Mouse (Mus musculus) C2C12 (cell line): ENCODE results near the gene Sp4.

Source experiments
- CEBPB ChIP-seq: IDR thresholded peaks from one replicate; pipeline ENCODE4 v1.6.1; 2011; ENCODE audit warnings: low read depth, mild to moderate bottlenecking, control low read depth, moderate library complexity
- CTCF ChIP-seq: IDR thresholded peaks from one replicate; pipeline ENCODE4 v1.5.1; 2011; ENCODE audit not compliant: control insufficient read depth, insufficient read depth, insufficient read length
- FOSL1 ChIP-seq: IDR thresholded peaks from one replicate; pipeline ENCODE4 v1.8.0; 2011; ENCODE audit warnings: mild to moderate bottlenecking, low read length; ENCODE audit not compliant: poor library complexity, insufficient read depth, severe bottlenecking
- MAX ChIP-seq: IDR thresholded peaks from one replicate; pipeline ENCODE4 v1.6.1; 2011; ENCODE audit warnings: mild to moderate bottlenecking, control low read depth
- MYOD1 ChIP-seq: IDR thresholded peaks from one replicate; pipeline ENCODE4 v1.6.1; 2011; ENCODE audit warnings: low read depth; ENCODE audit not compliant: control insufficient read depth, insufficient read length
- MYOG ChIP-seq: IDR thresholded peaks from one replicate; pipeline ENCODE4 v1.6.1; 2011; ENCODE audit not compliant: control insufficient read depth, insufficient read length; ENCODE audit errors: extremely low read depth
- USF1 ChIP-seq: IDR thresholded peaks from one replicate; pipeline ENCODE4 v1.6.1; 2011; ENCODE audit warnings: low read depth, mild to moderate bottlenecking, control low read depth, moderate library complexity

- no peak for TF ChIP-seq CTCF
- no peak for TF ChIP-seq MYOG
- TF ChIP-seq MAX, result no peak
- TF ChIP-seq USF1, result no peak
- no peak for TF ChIP-seq MYOD1
- no peak for TF ChIP-seq CEBPB
- no peak for TF ChIP-seq FOSL1
These were observed 527 bp downstream of the Sp4 start for GRCm38 (mm10) chr12:118300754-118301071.
